Mouse (Mus musculus) erythroblast, embryonic 14.5 days (primary cell): ENCODE results near the gene Rnf152. TPM values are rescaled to one million over a fixed set of nuclear protein-coding genes. Genes with fewer than 3 reads are reported as not detected.

Experiments used
- H3K27me3 ChIP-seq: 2 replicates; pipeline ENCODE4 v1.6.1; 2012; ENCODE audit warnings: inconsistent platforms; ENCODE audit not compliant: control insufficient read depth
- H3K36me3 ChIP-seq: 2 replicates; pipeline ENCODE4 v1.6.1; 2012; ENCODE audit warnings: mild to moderate bottlenecking, inconsistent platforms; ENCODE audit not compliant: control insufficient read depth
- H3K4me1 ChIP-seq: 2 replicates; pipeline ENCODE4 v1.6.1; 2012; ENCODE audit warnings: inconsistent platforms; ENCODE audit not compliant: control insufficient read depth
- H3K4me3 ChIP-seq: replicated peaks from 2 replicates; pipeline ENCODE3; 2012; ENCODE audit warnings: moderate library complexity, mild to moderate bottlenecking, inconsistent platforms
- H3K9me3 ChIP-seq: 2 replicates; pipeline ENCODE4 v1.6.1; 2012; ENCODE audit warnings: low read length, inconsistent platforms, mixed read lengths; ENCODE audit not compliant: control insufficient read depth
- GATA1 ChIP-seq: IDR thresholded peaks from 2 replicates; pipeline ENCODE4 v1.6.1; 2012; ENCODE audit warnings: low read length, inconsistent platforms, mixed read lengths
- TAL1 ChIP-seq: IDR thresholded peaks from 3 replicates; pipeline ENCODE4 v1.6.1; 2012; ENCODE audit warnings: low read length, inconsistent platforms, mixed read lengths
- polyA plus RNA-seq: library from polyadenylated mRNA; stranded (reverse); fragments of >175 nt; gene quantifications from 2 replicates; pipeline ENCODE4 v1.2.3, GENCODE M21; 2012

The Rnf152 gene
- polyA plus RNA-seq, 1 experiment, result not detected

DNA sequence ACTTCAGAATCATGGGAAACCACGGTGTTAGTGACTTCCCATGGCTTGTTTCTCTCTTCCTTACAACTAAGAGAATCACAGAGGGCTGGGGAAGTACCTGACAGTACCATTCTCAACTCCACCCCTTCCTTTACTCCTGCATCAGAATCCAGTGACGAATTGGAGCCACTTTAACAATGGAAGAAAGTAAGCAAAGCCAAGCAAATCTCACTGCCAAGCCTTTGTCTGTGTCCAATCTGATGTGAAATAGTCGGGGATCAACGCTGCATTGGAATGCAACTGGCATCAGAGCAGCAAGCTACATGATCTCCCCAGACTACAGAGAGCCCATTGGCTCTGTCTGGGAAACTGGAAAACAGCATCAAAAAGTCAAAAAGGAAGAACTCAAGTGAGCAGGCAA, 31.9 kb downstream of the Rnf152 start:
- Histone ChIP-seq H3K9me3 (peaks cover 11% of the 10 kb centered on the region), H3K4me3 (no peak overlapping the region), H3K4me1 (no peaks in the 10 kb centered on the region), H3K36me3 (no peaks in the 10 kb centered on the region), H3K27me3 (no peaks in the 10 kb centered on the region)
- TF ChIP-seq GATA1 (no peak), TAL1 (no peak)

GRCm38 (mm10) chr1:105314010-105314800, 42.3 kb downstream of the Rnf152 start:
- Histone ChIP-seq H3K4me3 (no peak overlapping the region), H3K4me1 (no peaks in the 10 kb centered on the region), H3K27me3 (no peaks in the 10 kb centered on the region), H3K9me3 (peaks cover 3% of the 10 kb centered on the region), H3K36me3 (no peaks in the 10 kb centered on the region)
- TF ChIP-seq TAL1 (no peak), GATA1 (no peak)

DNA sequence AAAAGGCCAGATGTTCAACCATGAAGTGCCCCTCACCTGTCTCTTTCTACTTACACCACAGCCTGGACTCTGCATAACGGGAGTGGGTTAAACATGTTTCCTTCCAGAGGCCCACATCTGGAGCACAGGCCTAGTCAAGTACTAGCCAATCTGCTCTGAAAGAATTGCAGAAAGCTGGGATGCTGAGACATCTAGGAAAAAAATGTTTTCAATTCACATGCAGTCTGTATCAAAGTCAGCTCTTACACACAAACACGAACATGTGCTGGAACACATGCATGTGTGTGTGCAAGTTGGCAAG, 44.0 kb downstream of the Rnf152 start:
- Histone ChIP-seq H3K27me3 (no peaks in the 10 kb centered on the region), H3K36me3 (no peaks in the 10 kb centered on the region), H3K4me3 (no peak overlapping the region), H3K4me1 (no peaks in the 10 kb centered on the region), H3K9me3 (no peaks in the 10 kb centered on the region)
- no peak for TF ChIP-seq TAL1
- TF ChIP-seq GATA1, result no peak

DNA sequence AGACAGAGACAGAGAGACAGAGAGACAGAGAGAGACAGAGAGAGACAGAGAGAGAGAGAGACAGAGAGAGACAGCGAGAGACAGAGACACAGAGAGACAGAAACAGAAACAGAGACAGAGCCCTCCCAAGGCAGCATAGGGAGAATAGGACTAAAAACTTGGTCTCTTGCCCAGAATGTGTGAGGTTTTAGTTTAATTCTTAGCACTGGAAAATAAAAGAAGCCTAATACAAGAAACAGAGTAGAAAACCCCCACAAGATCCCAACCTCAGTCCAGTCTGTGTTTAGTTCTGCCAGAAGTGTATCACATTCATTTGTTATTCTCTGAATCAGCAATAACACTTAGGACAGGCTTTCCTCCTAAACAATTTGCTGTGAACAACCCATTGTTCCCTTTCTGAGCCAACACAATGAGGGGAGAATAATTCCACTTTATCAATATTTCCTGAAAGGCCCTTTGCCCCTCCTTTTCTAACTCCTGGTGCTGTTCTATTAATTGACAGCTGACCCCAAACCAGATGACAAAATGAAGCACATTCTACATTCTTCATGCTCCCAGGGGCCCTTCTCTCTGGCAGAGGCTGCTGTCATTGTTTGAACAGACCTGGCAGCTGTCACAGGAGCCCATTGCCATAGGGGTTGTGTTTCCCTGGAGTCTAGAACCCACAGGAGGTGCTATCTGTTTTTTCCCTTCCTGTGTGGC, 44.5 kb downstream of the Rnf152 start:
- Histone ChIP-seq H3K4me3 (no peak overlapping the region), H3K36me3 (no peaks in the 10 kb centered on the region), H3K4me1 (no peaks in the 10 kb centered on the region), H3K27me3 (no peaks in the 10 kb centered on the region), H3K9me3 (no peaks in the 10 kb centered on the region)
- TF ChIP-seq GATA1, result no peak
- no peak for TF ChIP-seq TAL1

DNA sequence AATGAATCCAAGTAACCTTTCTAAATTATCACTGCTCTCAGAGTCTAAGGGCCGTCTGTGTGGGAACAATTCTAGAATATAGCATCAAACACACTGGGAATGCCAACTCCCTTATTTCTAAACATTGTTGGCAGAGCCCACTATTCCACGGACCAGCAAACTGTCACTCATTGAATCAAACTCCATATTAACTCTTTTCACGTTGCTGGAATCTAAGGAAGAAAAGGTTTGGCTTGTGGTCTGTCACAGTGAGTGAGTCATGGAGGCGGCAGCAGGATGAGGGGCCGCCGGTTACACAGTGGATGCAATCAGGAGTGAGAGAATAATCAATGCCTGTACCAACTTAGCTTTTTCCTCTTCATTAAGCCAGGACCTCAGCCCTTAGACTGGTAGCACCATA, 54.3 kb downstream of the Rnf152 start:
- H3K9me3 ChIP-seq, result no peaks in the 10 kb centered on the region
- no peaks in the 10 kb centered on the region for H3K4me1 ChIP-seq
- H3K36me3 ChIP-seq, result no peaks in the 10 kb centered on the region
- no peaks in the 10 kb centered on the region for H3K27me3 ChIP-seq
- H3K4me3 ChIP-seq, result no peak overlapping the region
- TF ChIP-seq GATA1 (no peak), TAL1 (no peak)

- no peaks in the 10 kb centered on the region for H3K9me3 ChIP-seq
- no peaks in the 10 kb centered on the region for H3K4me1 ChIP-seq
- no peaks in the 10 kb centered on the region for H3K36me3 ChIP-seq
- H3K27me3 ChIP-seq, result no peaks in the 10 kb centered on the region
- TF ChIP-seq TAL1, result no peak
- no peak for TF ChIP-seq GATA1
- no peak overlapping the region for H3K4me3 ChIP-seq
Measured at GRCm38 (mm10) chr1:105301764-105302163, 54.7 kb downstream of the Rnf152 start.

DNA sequence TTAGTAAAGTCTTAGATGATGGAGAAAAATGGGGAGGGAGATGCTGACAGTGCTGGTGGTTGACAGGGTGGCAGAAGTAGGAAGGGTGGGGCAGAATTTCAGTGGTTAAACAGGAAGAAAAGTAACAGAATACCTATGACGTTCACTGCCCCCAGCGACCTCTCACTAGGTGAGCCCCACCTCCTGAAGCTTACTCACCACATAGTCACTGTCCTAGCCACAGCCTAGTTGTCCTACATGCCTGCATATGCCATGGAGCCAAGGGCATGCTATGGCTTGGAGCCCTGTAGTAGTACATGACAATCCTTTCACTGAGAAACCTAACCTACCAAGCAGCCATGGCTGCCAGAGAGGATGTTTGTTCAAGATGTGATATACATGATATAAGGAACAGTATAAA, 64.7 kb downstream of the Rnf152 start:
- Histone ChIP-seq H3K4me3 (no peak overlapping the region), H3K4me1 (no peaks in the 10 kb centered on the region), H3K9me3 (peaks cover 13% of the 10 kb centered on the region), H3K36me3 (no peaks in the 10 kb centered on the region), H3K27me3 (no peaks in the 10 kb centered on the region)
- TF ChIP-seq TAL1 (no peak), GATA1 (no peak)

GRCm38 (mm10) chr1:105287536-105287935, 69.0 kb downstream of the Rnf152 start:
- H3K4me3 ChIP-seq, result no peak overlapping the region
- no peaks in the 10 kb centered on the region for H3K4me1 ChIP-seq
- H3K36me3 ChIP-seq, result no peaks in the 10 kb centered on the region
- H3K27me3 ChIP-seq, result no peaks in the 10 kb centered on the region
- peaks cover 9% of the 10 kb centered on the region for H3K9me3 ChIP-seq
- no peak for TF ChIP-seq GATA1
- no peak for TF ChIP-seq TAL1

DNA sequence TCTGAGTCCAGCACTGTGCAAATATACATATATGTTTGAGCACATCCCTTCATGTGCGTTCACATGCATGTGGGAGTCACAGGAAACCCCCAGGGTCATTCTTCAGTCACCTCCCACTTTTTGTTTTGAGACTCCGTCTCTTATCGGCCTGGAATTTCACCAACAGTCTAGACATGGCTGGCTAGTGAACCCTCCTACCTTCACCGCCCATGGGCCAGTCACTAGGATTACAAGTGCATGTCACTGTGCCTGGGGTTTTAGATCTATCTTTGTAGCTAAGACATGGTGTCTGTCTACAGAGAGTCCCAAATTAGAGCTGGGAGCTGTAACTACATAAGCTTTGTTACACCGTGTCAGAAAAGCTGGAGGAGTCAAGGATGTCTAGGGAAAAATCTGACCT, 69.6 kb downstream of the Rnf152 start:
- Histone ChIP-seq H3K4me1 (no peaks in the 10 kb centered on the region), H3K9me3 (peaks cover 7% of the 10 kb centered on the region), H3K27me3 (no peaks in the 10 kb centered on the region), H3K4me3 (no peak overlapping the region), H3K36me3 (no peaks in the 10 kb centered on the region)
- TF ChIP-seq GATA1, result no peak
- TF ChIP-seq TAL1, result no peak
